Mouse (Mus musculus) CD4-positive helper T cell, adult 2 months (primary cell): ENCODE results near the gene Ift43.

Experiments
- DNase-seq: peaks from one replicate; pipeline ENCODE4 v3.0.0-alpha.2; 2012; ENCODE audit warnings: low read depth, missing footprints, low spot score

Gene Ift43

GRCm38 (mm10) chr12:86129005-86129404, 46.7 kb downstream of the Ift43 start:
- DNase-seq, result no peak

- DNase-seq, result no peak
These were observed 47.4 kb downstream of the Ift43 start for GRCm38 (mm10) chr12:86129696-86130095.

DNA sequence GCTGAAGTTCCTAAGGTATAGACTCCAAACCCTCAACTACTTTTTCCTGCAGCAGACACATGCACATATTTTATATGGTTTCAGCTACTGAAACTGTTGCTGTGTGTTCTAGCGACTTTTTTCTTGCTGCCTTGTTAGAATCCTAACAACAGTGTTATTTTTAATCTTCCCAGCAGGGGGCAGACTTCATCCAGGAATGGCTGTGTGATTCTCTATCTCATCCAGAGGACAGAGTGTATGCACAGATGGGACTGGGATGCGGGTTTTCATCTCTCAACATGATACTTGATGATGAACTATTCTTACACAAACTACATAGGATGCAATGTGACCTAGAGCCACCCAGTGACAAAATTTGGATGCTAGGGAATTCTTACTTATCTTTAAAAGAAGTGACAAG, 50.5 kb downstream of the Ift43 start:
- peak; percentile 50 for DNase-seq

DNA sequence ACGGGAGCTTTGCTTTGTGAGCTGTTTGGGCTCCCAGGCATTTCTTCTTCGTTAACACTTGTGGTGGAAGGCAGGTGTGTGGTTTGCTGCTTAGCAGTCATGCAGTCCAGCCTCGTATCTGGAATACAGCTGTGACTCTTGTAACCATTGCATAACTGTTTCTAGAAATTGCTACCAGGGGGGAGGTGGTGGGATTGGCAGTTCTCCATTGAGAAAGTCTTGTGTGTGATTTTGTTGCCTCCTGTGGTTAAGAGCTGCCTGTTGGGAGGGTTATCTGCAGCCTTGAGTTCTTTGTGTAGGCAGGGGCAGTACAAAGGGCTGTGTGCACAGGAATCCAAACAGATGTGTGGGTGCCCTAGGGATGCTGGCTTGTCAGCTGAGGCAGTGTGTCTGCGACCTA, 53.4 kb downstream of the Ift43 start:
- no peak for DNase-seq

- DNase-seq, result no peak
These were observed 56.4 kb downstream of the Ift43 start for GRCm38 (mm10) chr12:86138696-86139095.

DNA sequence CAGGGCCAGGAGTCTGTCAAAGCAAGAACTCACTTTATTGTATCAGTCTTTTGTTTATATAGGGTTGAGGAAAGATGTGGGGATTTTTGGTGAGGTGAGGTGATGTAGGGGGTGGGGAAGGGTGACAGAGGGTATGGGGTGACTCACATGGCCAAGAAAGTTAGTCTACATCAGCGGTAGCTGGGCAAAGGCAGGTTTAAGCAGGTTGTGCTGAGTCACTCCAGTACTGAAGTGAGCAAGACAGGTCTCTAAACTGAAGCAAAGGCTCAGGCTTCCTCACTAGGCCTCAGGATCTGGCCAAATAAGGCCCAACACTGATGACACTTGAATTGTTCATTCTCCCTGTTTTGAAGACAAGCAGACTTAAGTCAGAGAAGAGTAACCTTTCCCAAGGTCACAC, 60.0 kb downstream of the Ift43 start:
- DNase-seq, result no peak

DNA sequence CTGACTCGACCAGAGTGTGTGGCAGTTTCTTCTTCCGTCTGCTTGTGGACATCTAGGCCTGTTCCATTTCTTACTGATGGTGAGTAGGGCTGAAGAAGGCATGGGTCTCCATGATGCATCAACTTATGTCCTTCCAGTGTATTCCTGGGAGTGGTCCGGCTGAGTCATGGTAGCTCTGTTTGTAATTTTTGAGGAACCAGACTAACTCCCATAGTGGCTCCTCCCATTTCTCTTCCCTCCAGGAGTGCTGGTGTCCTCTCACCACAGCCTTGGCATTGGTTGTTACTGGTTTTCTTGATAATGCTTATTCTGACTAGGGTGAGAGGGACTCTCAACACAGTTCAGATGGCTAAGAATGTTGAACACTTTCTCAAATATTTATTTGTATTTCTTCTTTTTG, 63.9 kb downstream of the Ift43 start:
- DNase-seq, result no peak

- no peak for DNase-seq
These were observed 65.9 kb downstream of the Ift43 start for GRCm38 (mm10) chr12:86148271-86148670.

DNA sequence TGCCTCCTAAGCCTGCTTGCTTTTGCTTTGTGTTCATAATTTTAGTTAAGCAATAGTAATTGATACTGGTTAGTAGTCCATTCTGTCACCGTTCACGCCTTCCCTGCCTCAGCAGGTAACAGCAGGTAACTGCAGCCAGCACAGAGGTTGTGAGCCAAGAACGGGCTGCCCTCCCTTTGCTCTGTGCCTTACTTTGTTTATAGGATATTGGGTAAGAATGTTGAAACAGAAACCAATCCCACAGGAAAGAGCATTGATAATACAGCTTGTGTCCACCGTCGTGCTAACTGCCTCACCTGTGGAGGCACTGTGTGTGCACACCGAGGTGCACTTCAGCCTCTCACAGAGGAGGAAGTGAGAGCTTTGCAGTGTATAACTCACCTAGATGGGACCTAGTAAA, 66.7 kb downstream of the Ift43 start:
- no peak for DNase-seq

GRCm38 (mm10) chr12:86151941-86152340, 69.6 kb downstream of the Ift43 start:
- no peak for DNase-seq

DNA sequence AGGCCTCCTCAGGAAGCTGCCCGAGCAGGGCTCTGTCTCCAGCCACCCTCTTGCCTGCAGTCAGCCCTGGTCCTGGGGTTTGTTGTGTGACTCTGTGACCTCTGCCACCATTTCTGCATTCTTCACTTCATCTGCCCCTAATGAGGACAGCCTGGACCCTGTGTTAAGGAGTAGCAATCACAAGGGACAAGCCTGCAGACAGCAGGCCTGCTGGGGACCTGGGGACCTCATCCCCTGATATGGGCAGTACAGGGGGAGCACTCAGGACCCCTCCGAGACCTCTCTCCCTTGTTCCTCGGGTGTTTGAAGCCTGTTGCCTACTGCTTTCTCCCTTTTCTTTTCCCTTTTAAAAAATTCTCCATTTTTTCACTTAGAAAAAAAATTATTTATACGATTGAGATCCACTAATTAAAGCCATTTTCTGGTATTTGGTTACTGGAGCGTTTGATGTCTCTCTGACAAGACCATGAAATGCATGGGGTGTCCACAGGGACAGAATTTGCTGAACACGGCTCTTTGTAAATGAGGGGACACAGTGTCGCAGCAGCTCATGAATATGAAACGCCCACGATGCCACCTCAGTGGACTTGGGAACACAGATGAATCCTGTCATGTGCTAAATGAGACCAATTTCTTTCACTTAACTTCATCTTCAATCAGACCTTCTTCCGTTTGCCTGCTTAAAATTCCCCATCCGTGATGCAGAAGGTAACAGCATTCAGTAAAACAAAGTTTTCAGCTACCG, 71.0 kb downstream of the Ift43 start:
- DNase-seq, result no peak

DNA sequence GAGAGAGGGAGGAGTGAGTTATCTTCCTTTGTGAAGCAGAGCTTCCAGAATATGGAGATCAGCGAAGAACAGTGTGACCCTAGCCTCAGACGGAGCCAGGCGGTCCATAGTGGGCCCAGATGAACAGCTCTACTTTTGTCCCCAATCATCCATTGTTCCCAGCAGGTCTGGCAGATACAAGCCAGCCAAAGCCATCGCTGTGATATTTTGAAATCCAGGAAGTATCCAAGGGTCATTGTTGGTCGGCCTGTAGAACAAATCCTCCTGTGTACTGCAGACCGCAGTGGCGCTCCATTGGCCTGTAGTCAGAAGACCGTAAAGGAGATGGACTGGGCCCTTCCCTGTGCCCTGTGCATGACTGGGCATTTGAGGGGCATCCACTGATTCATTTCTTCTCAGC, 72.8 kb downstream of the Ift43 start:
- DNase-seq, result no peak

- no peak for DNase-seq
These were observed 74.8 kb downstream of the Ift43 start for GRCm38 (mm10) chr12:86157166-86157565.

GRCm38 (mm10) chr12:86157894-86158444, 75.6 kb downstream of the Ift43 start:
- no peak for DNase-seq

- DNase-seq, result no peak
These were observed 76.5 kb downstream of the Ift43 start for GRCm38 (mm10) chr12:86158689-86159483.

GRCm38 (mm10) chr12:86161436-86161835, 79.1 kb downstream of the Ift43 start:
- DNase-seq, result no peak

DNA sequence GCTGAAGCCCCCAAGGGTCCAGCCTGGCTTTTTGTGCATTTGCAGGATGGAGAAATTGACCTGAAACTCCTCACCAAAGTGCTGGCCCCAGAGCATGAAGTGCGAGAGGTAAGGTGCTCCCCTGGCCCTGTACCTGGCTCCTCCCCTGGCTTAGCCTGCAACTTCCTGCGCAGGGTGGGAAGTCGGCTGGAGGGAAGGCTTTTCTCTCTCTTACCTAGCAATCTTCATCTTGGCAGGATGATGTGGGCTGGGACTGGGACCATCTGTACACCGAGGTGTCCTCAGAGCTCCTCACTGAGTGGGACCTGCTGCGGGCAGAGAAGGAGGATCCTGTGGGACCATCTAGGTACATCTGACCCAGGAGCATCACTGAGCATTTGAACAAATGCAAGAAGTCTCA, 79.6 kb downstream of the Ift43 start:
- DNase-seq, result no peak

- DNase-seq, result no peak
These were observed 80.8 kb downstream of the Ift43 start for GRCm38 (mm10) chr12:86162890-86163816.

DNA sequence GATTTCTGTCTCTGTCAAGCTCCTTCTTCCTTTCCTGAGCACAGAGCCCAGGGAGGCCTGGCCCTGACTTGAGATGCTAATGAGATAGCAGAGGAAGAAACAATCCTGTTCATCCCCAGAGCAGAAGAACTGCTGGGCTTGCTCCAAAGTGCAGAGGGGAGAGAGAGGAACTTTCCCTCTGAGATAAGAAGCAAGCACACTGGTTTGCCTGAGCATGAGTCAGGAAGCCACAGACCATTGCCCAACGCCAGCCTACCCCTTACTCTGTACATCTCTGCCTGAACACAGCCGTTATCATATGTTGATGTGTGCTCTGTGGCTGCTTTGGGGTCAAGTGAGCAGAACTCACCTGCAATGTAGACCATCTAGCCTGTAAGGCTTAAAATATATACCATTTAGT, 83.9 kb downstream of the Ift43 start:
- no peak for DNase-seq

- DNase-seq, result no peak
These were observed 84.7 kb downstream of the Ift43 start for GRCm38 (mm10) chr12:86167075-86167474.

- no peak for DNase-seq
These were observed 86.4 kb downstream of the Ift43 start for GRCm38 (mm10) chr12:86168712-86169111.

GRCm38 (mm10) chr12:86169195-86169594, 86.9 kb downstream of the Ift43 start:
- no peak for DNase-seq
